Mouse (Mus musculus) neural tube, embryonic 14.5 days (tissue): ENCODE results near the gene Tbx19. TPM values are rescaled to one million over a fixed set of nuclear protein-coding genes. Genes with fewer than 3 reads are reported as not detected.

Experiments
- ATAC-seq: fragments of 200-750 bp; cut with Nextera tagmentation; 2 replicates; pipeline ENCODE4 v1.8.0; 2017; ENCODE audit warnings: low read depth, mild to moderate bottlenecking, moderate TSS enrichment, moderate library complexity
- H3K27ac ChIP-seq: fragments of 300-500 bp; sonication (generic); 2 replicates; pipeline ENCODE4 v1.5.1; 2014; ENCODE audit warnings: low read depth, mild to moderate bottlenecking, control low read depth, low read length, moderate library complexity, mixed read lengths
- H3K27me3 ChIP-seq: fragments of 300-500 bp; sonication (generic); 2 replicates; pipeline ENCODE4 v1.6.1; 2014; ENCODE audit warnings: low read length; ENCODE audit not compliant: control insufficient read depth, insufficient read depth
- H3K36me3 ChIP-seq: fragments of 300-500 bp; sonication (generic); 2 replicates; pipeline ENCODE4 v1.6.1; 2014; ENCODE audit warnings: low read length, mixed read lengths; ENCODE audit not compliant: control insufficient read depth, insufficient read depth
- H3K4me1 ChIP-seq: fragments of 300-500 bp; sonication (generic); 2 replicates; pipeline ENCODE4 v1.6.1; 2014; ENCODE audit warnings: low read length; ENCODE audit not compliant: control insufficient read depth, insufficient read depth
- H3K4me2 ChIP-seq: fragments of 300-500 bp; sonication (generic); 2 replicates; pipeline ENCODE4 v1.6.1; 2014; ENCODE audit warnings: mild to moderate bottlenecking, low read depth, low read length, control low read depth
- H3K4me3 ChIP-seq: fragments of 300-500 bp; sonication (generic); 2 replicates; pipeline ENCODE4 v1.5.1; 2014; ENCODE audit warnings: low read depth, low read length, control low read depth, mixed read lengths
- H3K9ac ChIP-seq: fragments of 300-500 bp; sonication (generic); replicated peaks from 2 replicates; pipeline ENCODE4 v1.6.1; 2014; ENCODE audit warnings: low read depth, mild to moderate bottlenecking, control low read depth, low read length, mixed read lengths
- H3K9me3 ChIP-seq: fragments of 300-500 bp; sonication (generic); 2 replicates; pipeline ENCODE4 v1.6.1; 2016; ENCODE audit warnings: low read length; ENCODE audit not compliant: control insufficient read depth
- WGBS: fragments of 180-500 bp; shearing (Covaris S2); extraction: QIAGEN DNeasy Blood & Tissue Kit; methylation state at CpG from one replicate; pipeline ENCODE4 v1.1.7; 2014; 5-methylcytosine and 5-hydroxymethylcytosine counted together
- polyA plus RNA-seq: library from polyadenylated mRNA; unstranded; fragments of >200 nt; fragmentation: Nextera tagmentation; extraction: Ambion mirVana; gene quantifications from 2 replicates; pipeline ENCODE4 v1.2.1, GENCODE M21; 2014

Gene Tbx19
- polyA plus RNA-seq, 1 experiment from 2014 or later: not detected

- no peak for ATAC-seq
- Histone ChIP-seq H3K4me2 (no peak overlapping the region), H3K4me3 (no peak overlapping the region), H3K27ac (no peak overlapping the region), H3K9ac (no peak overlapping the region), H3K36me3 (no peaks in the 10 kb centered on the region), H3K4me1 (no peaks in the 10 kb centered on the region; the same call in 1 of the 2 replicates), H3K9me3 (no peaks in the 10 kb centered on the region), H3K27me3 (no peaks in the 10 kb centered on the region)
- WGBS: 80% methylated on average over 2 of the region's 2 CpGs
Observed at GRCm38 (mm10) chr1:165133858-165134257, 26.7 kb downstream of the Tbx19 start.

GRCm38 (mm10) chr1:165133279-165133678 lies 27.3 kb downstream of the Tbx19 start:
- Histone ChIP-seq H3K27ac (no peak overlapping the region), H3K4me1 (no peaks in the 10 kb centered on the region; the same call in 1 of the 2 replicates), H3K9me3 (no peaks in the 10 kb centered on the region), H3K4me2 (no peak overlapping the region), H3K9ac (no peak overlapping the region), H3K4me3 (no peak overlapping the region), H3K36me3 (no peaks in the 10 kb centered on the region), H3K27me3 (no peaks in the 10 kb centered on the region)
- ATAC-seq: no peak
- WGBS: 75% methylated on average over 5 of the region's 5 CpGs

DNA sequence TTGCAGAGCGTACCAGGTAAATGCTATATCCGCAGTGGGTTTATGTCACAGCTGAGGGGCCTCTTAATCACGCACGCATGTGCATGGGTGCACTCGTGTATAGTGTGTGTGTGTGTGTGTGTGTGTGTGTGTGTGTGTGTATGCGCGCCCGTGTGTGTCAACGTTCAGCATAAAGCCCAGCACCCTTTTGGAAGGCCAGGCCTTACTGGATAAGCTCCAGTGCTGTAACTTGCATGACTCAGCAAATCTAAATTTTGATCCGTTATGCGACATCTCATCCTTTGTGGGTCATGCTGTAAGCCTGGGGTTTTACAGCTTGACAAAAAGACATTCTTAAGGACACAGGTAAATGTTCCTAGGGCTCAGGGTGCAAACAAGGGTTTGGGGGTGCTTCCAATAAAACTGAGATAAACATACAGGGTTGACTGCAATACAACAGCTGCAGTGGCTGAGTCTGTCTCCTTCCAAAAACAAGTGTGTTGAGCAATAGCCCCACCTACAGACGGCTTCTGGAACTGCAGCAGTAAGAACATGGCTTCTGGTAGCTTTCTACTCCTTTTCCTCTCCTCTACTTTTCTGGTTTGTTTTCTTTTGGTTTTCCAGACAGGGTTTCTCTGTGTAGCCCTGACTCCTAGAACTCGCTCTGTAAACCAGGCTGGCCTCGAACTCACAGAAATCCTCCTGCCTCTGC lies 28.2 kb downstream of the Tbx19 start:
- Histone ChIP-seq H3K4me1 (no peaks in the 10 kb centered on the region; the same call in 1 of the 2 replicates), H3K9me3 (no peaks in the 10 kb centered on the region), H3K36me3 (no peaks in the 10 kb centered on the region), H3K27me3 (no peaks in the 10 kb centered on the region), H3K4me3 (no peak overlapping the region), H3K9ac (no peak overlapping the region), H3K27ac (no peak overlapping the region), H3K4me2 (no peak overlapping the region)
- WGBS: 74% methylated on average over 14 of the region's 14 CpGs
- ATAC-seq: 0 out of 2 replicates have a peak, but pooled peaks have one; percentile 29

GRCm38 (mm10) chr1:165129573-165129972 lies 31.0 kb downstream of the Tbx19 start:
- no peak overlapping the region for H3K4me2 ChIP-seq
- 54% methylated on average over 5 of the region's 5 CpGs for WGBS
- H3K4me3 ChIP-seq: no peak overlapping the region
- no peaks in the 10 kb centered on the region for H3K36me3 ChIP-seq
- no peaks in the 10 kb centered on the region for H3K27me3 ChIP-seq
- H3K9me3 ChIP-seq: no peaks in the 10 kb centered on the region
- H3K4me1 ChIP-seq: no peaks in the 10 kb centered on the region; the same call in 1 of the 2 replicates
- peak; percentile 58 for ATAC-seq
- H3K9ac ChIP-seq: no peak overlapping the region
- H3K27ac ChIP-seq: no peak overlapping the region

GRCm38 (mm10) chr1:165121096-165121495 lies 39.5 kb downstream of the Tbx19 start:
- H3K9ac ChIP-seq: no peak overlapping the region
- 86% methylated on average over 7 of the region's 7 CpGs for WGBS
- H3K27me3 ChIP-seq: no peaks in the 10 kb centered on the region
- no peaks in the 10 kb centered on the region for H3K9me3 ChIP-seq
- H3K36me3 ChIP-seq: no peaks in the 10 kb centered on the region
- ATAC-seq: no peak
- no peak overlapping the region for H3K27ac ChIP-seq
- no peak overlapping the region for H3K4me3 ChIP-seq
- no peak overlapping the region for H3K4me2 ChIP-seq
- H3K4me1 ChIP-seq: peaks cover 4% of the 10 kb centered on the region; the same call in 1 of the 2 replicates

- Histone ChIP-seq H3K4me3 (no peak overlapping the region), H3K27ac (no peak overlapping the region), H3K27me3 (no peaks in the 10 kb centered on the region), H3K36me3 (no peaks in the 10 kb centered on the region), H3K4me1 (peaks cover 4% of the 10 kb centered on the region; the same call in 1 of the 2 replicates), H3K4me2 (peak overlapping the region; percentile 31; the same call in 1 of the 2 replicates), H3K9ac (no peak overlapping the region; the same call in 1 of the 2 replicates), H3K9me3 (no peaks in the 10 kb centered on the region)
- WGBS: 25% methylated on average over 21 of the region's 21 CpGs
- ATAC-seq: peak; percentile 89
Observed at GRCm38 (mm10) chr1:165120349-165120898, 40.1 kb downstream of the Tbx19 start.

DNA sequence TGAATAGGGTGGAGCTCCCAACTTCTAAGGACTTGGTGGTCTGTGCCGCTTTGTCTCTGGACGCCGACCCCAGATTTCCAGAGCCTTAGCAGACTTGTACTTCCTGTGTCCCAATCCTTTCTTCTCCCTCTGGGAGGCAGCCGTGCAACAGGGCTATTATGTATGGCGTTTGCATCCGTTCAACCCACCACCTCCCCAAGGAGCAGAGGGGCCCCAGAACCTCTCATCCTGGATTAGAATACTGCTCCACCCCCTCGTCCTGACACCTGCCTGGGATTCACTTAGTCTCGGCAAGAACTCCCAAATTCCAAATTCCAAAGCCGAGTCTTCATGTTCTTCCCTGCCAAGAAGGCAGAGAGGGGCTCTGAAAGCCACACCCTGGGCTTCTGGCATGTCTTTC lies 40.8 kb downstream of the Tbx19 start:
- no peaks in the 10 kb centered on the region for H3K27me3 ChIP-seq
- H3K27ac ChIP-seq: no peak overlapping the region
- 14% methylated on average over 9 of the region's 9 CpGs for WGBS
- no peak overlapping the region for H3K9ac ChIP-seq
- no peaks in the 10 kb centered on the region for H3K36me3 ChIP-seq
- no peaks in the 10 kb centered on the region for H3K9me3 ChIP-seq
- ATAC-seq: 0 out of 2 replicates have a peak, but pooled peaks have one; percentile 15
- no peak overlapping the region for H3K4me3 ChIP-seq
- peak overlapping the region; percentile 31; the same call in 1 of the 2 replicates for H3K4me2 ChIP-seq
- H3K4me1 ChIP-seq: peaks cover 4% of the 10 kb centered on the region; the same call in 1 of the 2 replicates

DNA sequence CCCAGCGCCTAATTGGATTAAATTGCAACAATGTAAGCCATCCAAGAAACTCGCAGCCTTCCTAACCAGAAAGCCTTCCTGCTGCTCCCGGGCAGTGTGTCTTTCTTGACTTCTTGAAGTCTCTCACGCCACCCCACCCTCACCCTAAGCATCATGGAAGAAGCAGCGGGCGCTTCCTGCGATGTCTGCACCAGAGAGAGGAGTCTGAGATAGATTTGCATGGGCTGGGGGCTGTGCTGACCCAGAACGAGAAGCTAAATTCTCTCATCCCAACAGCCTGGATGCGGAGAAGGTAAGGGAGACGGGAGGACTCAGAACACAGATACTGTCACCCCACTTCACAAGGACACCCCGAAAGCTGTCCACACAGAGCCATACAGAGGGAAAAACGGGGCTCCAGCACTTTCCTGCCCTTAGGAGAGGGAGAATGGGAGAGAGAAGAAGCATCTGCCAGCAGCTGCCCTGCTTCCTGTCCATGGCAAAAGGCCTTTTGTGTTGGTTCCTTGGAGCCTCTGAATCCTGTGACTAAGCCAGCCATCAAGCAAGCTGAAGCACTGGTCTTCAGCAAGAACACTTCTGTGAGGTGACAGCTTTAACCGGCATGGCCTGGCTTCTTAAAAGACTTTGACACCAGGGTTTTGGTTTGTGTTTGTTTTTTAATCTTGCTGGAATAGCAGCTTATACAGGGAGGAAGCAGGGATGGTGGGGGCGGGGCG lies 41.4 kb downstream of the Tbx19 start:
- no peak overlapping the region for H3K4me2 ChIP-seq
- H3K9ac ChIP-seq: no peak overlapping the region
- H3K4me1 ChIP-seq: peaks cover 4% of the 10 kb centered on the region; the same call in 1 of the 2 replicates
- no peaks in the 10 kb centered on the region for H3K36me3 ChIP-seq
- no peak overlapping the region for H3K4me3 ChIP-seq
- no peak for ATAC-seq
- no peaks in the 10 kb centered on the region for H3K9me3 ChIP-seq
- H3K27ac ChIP-seq: no peak overlapping the region
- no peaks in the 10 kb centered on the region for H3K27me3 ChIP-seq
- 65% methylated on average over 15 of the region's 15 CpGs for WGBS
